Mouse (Mus musculus) limb, embryonic 13.5 days (tissue): ENCODE data around the gene Bpifb9b. TPM values are rescaled to one million over a fixed set of nuclear protein-coding genes. Genes with fewer than 3 reads are reported as not detected.
A peak's percentile ranks its signal among the peaks of the same experiment; 100 is the strongest.
"Not testable (repeated sequence)": the region's sequence is repeated elsewhere in the genome, so short reads cannot be mapped to it uniquely, and the experiment has no call there.

ENCODE experiments used
- ATAC-seq: fragments of 200-750 bp; cut with Nextera tagmentation; 2 replicates; pipeline ENCODE4 v1.8.0; 2017; ENCODE audit warnings: low read depth, moderate number of reproducible peaks, moderate TSS enrichment; ENCODE audit not compliant: low FRiP score
- H3K27ac ChIP-seq: fragments of 300-500 bp; sonication (generic); 2 replicates; pipeline ENCODE4 v1.5.1; 2015; ENCODE audit warnings: inconsistent platforms, mild to moderate bottlenecking, moderate library complexity
- H3K27me3 ChIP-seq: fragments of 300-500 bp; sonication (generic); 2 replicates; pipeline ENCODE4 v1.6.1; 2015; ENCODE audit warnings: mild to moderate bottlenecking, inconsistent platforms
- H3K36me3 ChIP-seq: fragments of 300-500 bp; sonication (generic); 2 replicates; pipeline ENCODE4 v1.6.1; 2015; ENCODE audit warnings: inconsistent platforms, mild to moderate bottlenecking, moderate library complexity
- H3K4me1 ChIP-seq: fragments of 300-500 bp; sonication (generic); 2 replicates; pipeline ENCODE4 v1.6.1; 2015; ENCODE audit warnings: inconsistent platforms
- H3K4me2 ChIP-seq: fragments of 300-500 bp; sonication (generic); replicated peaks from 2 replicates; pipeline ENCODE4 v1.6.1; 2015; ENCODE audit warnings: inconsistent platforms, mild to moderate bottlenecking, moderate library complexity
- H3K4me3 ChIP-seq: fragments of 300-500 bp; sonication (generic); 2 replicates; pipeline ENCODE4 v1.5.1; 2015; ENCODE audit warnings: moderate library complexity, mild to moderate bottlenecking, inconsistent platforms
- H3K9ac ChIP-seq: fragments of 300-500 bp; sonication (generic); 2 replicates; pipeline ENCODE4 v1.6.1; 2015; ENCODE audit warnings: mild to moderate bottlenecking, inconsistent platforms
- H3K9me3 ChIP-seq: fragments of 300-500 bp; sonication (generic); 2 replicates; pipeline ENCODE4 v1.6.1; 2016; ENCODE audit warnings: inconsistent platforms
- WGBS: fragments of 180-500 bp; shearing (Covaris S2); methylation state at CpG from one replicate; pipeline ENCODE4 v1.1.7; 2015; 5-methylcytosine and 5-hydroxymethylcytosine counted together
- polyA plus RNA-seq: library from polyadenylated mRNA; unstranded; fragments of >200 nt; fragmentation: Nextera tagmentation; extraction: Ambion mirVana; gene quantifications from 2 replicates; pipeline ENCODE4 v1.2.1, GENCODE M21; 2015

Gene Bpifb9b
- polyA plus RNA-seq, 1 experiment from 2014 or later: not detected

DNA sequence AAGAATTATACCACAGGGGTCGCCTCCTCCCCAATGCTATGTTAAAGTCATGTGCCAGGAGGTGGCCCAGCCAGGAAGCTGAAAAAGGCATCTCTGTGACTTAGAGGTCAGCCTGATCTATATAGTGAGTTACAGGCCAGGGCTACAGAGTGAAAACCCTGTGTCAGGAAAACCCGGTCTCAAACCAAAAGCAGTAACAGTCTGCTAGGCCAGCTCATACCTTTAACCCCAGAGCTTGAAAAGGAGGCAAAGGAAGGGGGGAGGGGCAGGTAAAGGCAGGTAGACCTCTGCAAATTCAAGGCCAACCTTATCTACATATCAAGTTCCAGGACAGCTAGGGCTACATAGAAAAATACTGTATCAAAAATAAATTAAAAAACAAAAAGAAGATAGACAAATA lies 32.3 kb downstream of the Bpifb9b start:
- Histone ChIP-seq H3K36me3 (peaks cover 52% of the 10 kb centered on the region), H3K4me2 (no peak overlapping the region), H3K27me3 (no peaks in the 10 kb centered on the region), H3K9me3 (no peaks in the 10 kb centered on the region), H3K4me3 (no peak overlapping the region), H3K9ac (no peak overlapping the region), H3K4me1 (no peaks in the 10 kb centered on the region), H3K27ac (no peak overlapping the region)
- no peak for ATAC-seq
- 68% methylated on average over 2 of the region's 2 CpGs for WGBS

DNA sequence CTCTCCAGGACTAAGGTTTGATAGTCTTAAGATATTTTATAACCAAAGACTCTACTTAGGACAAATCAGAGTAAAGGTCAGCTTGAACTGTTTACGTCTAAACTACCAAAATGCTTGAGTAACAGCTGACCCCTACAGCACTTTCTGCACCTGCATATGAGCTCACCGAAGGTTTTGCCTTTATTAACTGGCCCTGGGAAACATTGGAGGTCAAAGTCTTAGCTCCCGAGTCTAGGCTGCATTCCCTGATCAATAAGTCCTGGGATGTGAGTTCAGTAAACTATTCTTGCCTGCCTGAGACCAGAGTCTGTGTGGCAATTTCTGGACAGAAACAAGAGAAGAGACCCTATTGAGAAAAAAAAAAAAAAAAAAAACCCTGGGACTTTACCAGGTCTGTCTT lies 41.1 kb downstream of the Bpifb9b start:
- H3K36me3 ChIP-seq: peaks cover 65% of the 10 kb centered on the region
- H3K4me3 ChIP-seq: no peak overlapping the region
- 91% methylated on average over 3 of the region's 3 CpGs for WGBS
- no peaks in the 10 kb centered on the region for H3K9me3 ChIP-seq
- H3K27me3 ChIP-seq: no peaks in the 10 kb centered on the region
- ATAC-seq: no peak
- no peaks in the 10 kb centered on the region for H3K4me1 ChIP-seq
- H3K27ac ChIP-seq: no peak overlapping the region
- no peak overlapping the region for H3K4me2 ChIP-seq
- no peak overlapping the region for H3K9ac ChIP-seq

DNA sequence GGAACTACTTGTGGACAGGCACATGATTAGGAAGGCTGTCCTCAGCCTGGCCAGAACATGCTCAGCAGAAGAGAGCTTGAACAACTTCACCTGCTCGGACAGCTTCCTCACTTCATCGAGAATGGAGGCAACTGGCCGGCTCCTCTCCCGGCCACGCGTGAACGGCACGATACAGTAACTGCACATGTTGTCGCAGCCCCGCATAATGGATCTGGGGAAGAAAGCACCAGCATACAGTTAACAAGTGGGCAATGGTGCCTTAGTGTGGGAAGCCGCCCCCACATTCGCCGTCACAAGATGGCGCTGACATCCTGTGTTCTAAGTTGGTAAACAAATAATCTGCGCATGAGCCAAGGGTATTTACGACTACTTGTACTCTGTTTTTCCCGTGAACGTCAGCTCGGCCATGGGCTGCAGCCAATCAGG lies 47.0 kb downstream of the Bpifb9b start:
- not testable (repeated sequence) for H3K9me3 ChIP-seq, ATAC-seq, H3K4me1 ChIP-seq, H3K27me3 ChIP-seq
- peak overlapping the region; percentile 52 for H3K4me2 ChIP-seq
- H3K9ac ChIP-seq: peak overlapping the region; percentile 56
- peak overlapping the region; percentile 40 for H3K4me3 ChIP-seq
- 68% methylated on average over 14 of the region's 19 CpGs for WGBS
- H3K36me3 ChIP-seq: peaks cover 35% of the 10 kb centered on the region
- H3K27ac ChIP-seq: peak overlapping the region; percentile 44; the same call in 1 of the 2 replicates

- Histone ChIP-seq H3K9me3 (no peaks in the 10 kb centered on the region), H3K27ac (no peak overlapping the region), H3K4me1 (no peaks in the 10 kb centered on the region), H3K4me3 (no peak overlapping the region), H3K9ac (no peak overlapping the region), H3K4me2 (no peak overlapping the region), H3K36me3 (peaks cover 57% of the 10 kb centered on the region), H3K27me3 (no peaks in the 10 kb centered on the region)
- 92% methylated on average over 1 of the region's 1 CpGs for WGBS
- no peak for ATAC-seq
Measured at GRCm38 (mm10) chr2:154367510-154367909, 60.5 kb downstream of the Bpifb9b start.

Other genes starting within 250 kb of the Bpifb9b start
- gene Bpifa3, start 176.9 kb upstream of the Bpifb9b start, polyA plus RNA-seq: not detected in 2 replicates
- gene Bpifa1, start 164.3 kb upstream of the Bpifb9b start, polyA plus RNA-seq: not detected in 2 replicates
- not detected in 2 replicates for gene Bpifa5, start 144.6 kb upstream of the Bpifb9b start, polyA plus RNA-seq
- gene Bpifb1, start 116.4 kb upstream of the Bpifb9b start, polyA plus RNA-seq: not detected in 2 replicates
- gene Bpifb5, start 83.5 kb upstream of the Bpifb9b start, polyA plus RNA-seq: 0.14 and 0.15 TPM in 2 replicates
- gene Bpifb9a, start 49.4 kb upstream of the Bpifb9b start, polyA plus RNA-seq: not detected in 2 replicates
- 19.6 and 21.9 TPM in 2 replicates for gene Cdk5rap1, start 65.8 kb downstream of the Bpifb9b start, polyA plus RNA-seq
- gene Snta1, start 100.9 kb downstream of the Bpifb9b start, polyA plus RNA-seq: 7.4 and 8.2 TPM in 2 replicates
- 48.3 and 52.2 TPM in 2 replicates for gene Cbfa2t2, start 129.3 kb downstream of the Bpifb9b start, polyA plus RNA-seq
- gene 1700003F12Rik, start 239.9 kb downstream of the Bpifb9b start, polyA plus RNA-seq: 0.88 and 1.1 TPM in 2 replicates
- gene Actl10, start 244.5 kb downstream of the Bpifb9b start, polyA plus RNA-seq: 0.33 and 0.47 TPM in 2 replicates